12 mouse cellular contexts compared by ENCODE assay signal in genomic region chr4:52733141-52733540, GRCm38 (mm10).
"Had no signal": no experiment of that assay in that cellular context is flagged by ENCODE, and none has a peak within 500 bp of the region (broad histone marks: within the 10 kb centered on the region; RNA-seq: fewer than 3 reads in every experiment).

No protein-coding gene starts in this region.

- DNase-seq: left cerebral cortex, postnatal 4 days; liver; liver, embryonic 13.5 days; liver, postnatal 0 days; lung, adult 18-20 months; lung, adult 2 months; lung, embryonic 14.5 days; lung, postnatal 10 days; lung, postnatal 14 days; lung, postnatal 36 days; lung, postnatal 4 days; midbrain, embryonic 14.5 days had no signal
